Mouse (Mus musculus): Measurements from ENCODE around the gene Clstn3.
A peak's percentile ranks its signal among the peaks of the same experiment; 100 is the strongest.
"Not testable (repeated sequence)": the region's sequence is repeated elsewhere in the genome, so short reads cannot be mapped to it uniquely, and the experiment has no call there.

Clstn3 gene

GRCm38 (mm10) chr6:124464305-124465271 is at the start of gene Clstn3:
TSS of gene Clstn3 (minus strand) at chr6:124464794.
- DNase-seq = peak; percentile 77 to 88

GRCm38 (mm10) chr6:124512355-124512836 is 47.8 kb upstream of the Clstn3 start, which contains the start of gene C1ra:
TSS of gene C1ra (plus strand) at chr6:124512405.
- DNase-seq = peak; percentile 48 to 77

GRCm38 (mm10) chr6:124511936-124512335 is 47.3 kb upstream of the Clstn3 start:
- DNase-seq = no peak

GRCm38 (mm10) chr6:124509192-124509591 is 44.6 kb upstream of the Clstn3 start:
- not testable (repeated sequence) for DNase-seq

GRCm38 (mm10) chr6:124508292-124508691 is 43.7 kb upstream of the Clstn3 start:
- no peak for DNase-seq

- DNase-seq = no peak
These were observed 42.4 kb upstream of the Clstn3 start for GRCm38 (mm10) chr6:124506991-124507390.

- DNase-seq = no peak
These were observed 40.4 kb upstream of the Clstn3 start for GRCm38 (mm10) chr6:124505028-124505427.

GRCm38 (mm10) chr6:124502021-124502420 is 37.4 kb upstream of the Clstn3 start:
- no peak for DNase-seq

- no peak for DNase-seq
These were observed 36.9 kb upstream of the Clstn3 start for GRCm38 (mm10) chr6:124501473-124501872.

GRCm38 (mm10) chr6:124499914-124500566 is 35.4 kb upstream of the Clstn3 start:
- DNase-seq = no peak

GRCm38 (mm10) chr6:124496054-124496453 is 31.5 kb upstream of the Clstn3 start:
- DNase-seq = no peak

GRCm38 (mm10) chr6:124493886-124494285 is 29.3 kb upstream of the Clstn3 start:
- no peak for DNase-seq

- peak; percentile 91 to 92 for DNase-seq
These were observed 28.4 kb upstream of the Clstn3 start, which contains the start of gene C1rl for GRCm38 (mm10) chr6:124492842-124493561. TSS of gene C1rl (plus strand) at chr6:124493113.

- DNase-seq = no peak
These were observed 26.8 kb upstream of the Clstn3 start for GRCm38 (mm10) chr6:124491427-124491826.

- DNase-seq = no peak
These were observed 24.4 kb upstream of the Clstn3 start for GRCm38 (mm10) chr6:124488952-124489351.

- no peak for DNase-seq
These were observed 22.9 kb upstream of the Clstn3 start for GRCm38 (mm10) chr6:124487509-124487908.

GRCm38 (mm10) chr6:124485414-124486144 is 21.0 kb upstream of the Clstn3 start:
- no peak for DNase-seq

- DNase-seq = peak in 1 of 2 experiments; percentile 41
These were observed 20.3 kb upstream of the Clstn3 start for GRCm38 (mm10) chr6:124484851-124485250.

GRCm38 (mm10) chr6:124483831-124484230 is 19.2 kb upstream of the Clstn3 start:
- not testable (repeated sequence) for DNase-seq

- DNase-seq = peak; percentile 84
These were observed 17.0 kb upstream of the Clstn3 start for GRCm38 (mm10) chr6:124481571-124481970.

- DNase-seq = peak in 1 of 2 experiments; percentile 56
These were observed 15.7 kb upstream of the Clstn3 start for GRCm38 (mm10) chr6:124480295-124480694.

GRCm38 (mm10) chr6:124479573-124479930 is 15.0 kb upstream of the Clstn3 start:
- no peak for DNase-seq
